Mouse (Mus musculus): ENCODE measurements around the gene AL732309.1.
A peak's percentile ranks its signal among the peaks of the same experiment; 100 is the strongest.

DNA sequence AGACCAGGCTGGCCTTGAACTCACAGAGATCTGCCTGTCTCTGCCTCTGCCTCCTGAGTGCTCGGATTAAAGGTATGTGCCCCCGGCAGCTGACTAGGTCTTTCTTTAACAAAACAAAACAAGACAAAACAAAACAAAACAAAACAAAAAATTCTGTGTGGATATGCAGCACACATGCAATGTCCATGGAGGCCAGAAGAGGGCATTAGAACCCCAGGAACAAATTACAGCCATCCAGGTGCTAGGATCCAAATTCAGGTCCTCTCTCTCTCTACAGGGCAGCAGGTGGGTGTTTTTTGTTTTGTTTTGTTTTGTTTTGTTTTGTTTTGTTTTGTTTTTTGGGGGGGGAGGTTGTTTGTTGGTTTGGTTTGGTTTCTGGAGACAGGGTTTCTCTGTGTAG lies 12.2 kb upstream of the AL732309.1 start:
- TF ChIP-seq POLR2A (IDR thresholded peaks at IDR 0.05; ENCODE audit: borderline replicate concordance, extremely low read depth, low read depth, low read length) = no peak
- peak; percentile 30 for TF ChIP-seq CTCF (IDR thresholded peaks at IDR 0.05; ENCODE audit: insufficient read depth, low read length)

All from lung, adult 2 months (tissue).